Mouse (Mus musculus): ENCODE measurements at regions not wholly inside any gene's neighbourhood (a gene's known extent, or its start where the extent isn't known, plus 50 kb on each side); places are given as distances from the start of the nearest gene placed in this dataset.

GRCm38 (mm10) chr3:84376510-84376909, 69.8 kb upstream of the Trim2 start:
- TF ChIP-seq GATA1 (IDR thresholded peaks at IDR 0.05; ENCODE audit: borderline replicate concordance, low read length) = no peak
- TF ChIP-seq FLI1 (IDR thresholded peaks at IDR 0.05; ENCODE audit: low read length) = no peak
